In the genomic region with DNA sequence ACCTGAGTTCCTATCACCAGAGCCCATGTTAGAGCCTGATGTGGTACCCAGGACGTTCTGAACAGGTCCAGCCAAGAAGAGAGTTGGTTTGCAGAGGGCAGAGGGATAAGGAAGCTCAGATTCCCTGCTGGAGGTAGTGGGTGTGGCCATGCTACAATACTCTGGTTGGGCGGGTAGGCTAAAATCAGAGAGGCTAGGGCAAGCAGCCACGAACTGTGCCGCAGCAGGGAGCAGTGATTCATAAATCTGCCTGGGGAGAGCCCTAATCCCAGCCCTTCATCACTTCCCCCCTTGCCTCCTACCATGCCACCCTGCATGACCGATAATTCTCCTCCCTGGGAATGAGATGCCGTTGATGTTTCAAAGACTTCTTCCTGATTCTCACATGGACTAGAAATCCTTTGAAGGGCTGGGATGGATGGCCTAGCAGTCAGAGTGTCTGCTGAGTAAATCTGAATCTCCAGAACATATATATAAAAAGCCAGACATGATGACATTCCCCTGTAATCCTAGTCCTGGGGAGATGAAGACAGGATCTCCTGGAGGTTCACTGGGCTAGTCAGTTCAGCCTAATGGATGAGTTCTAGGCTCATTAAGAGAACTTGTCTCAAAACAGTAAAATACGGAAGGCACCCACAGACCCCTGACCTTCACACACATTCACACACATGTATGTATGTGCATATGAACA, we compare ENCODE assay signal across 15 mouse cellular contexts. TPM values are rescaled to one million over a fixed set of nuclear protein-coding genes. Genes with fewer than 3 reads are reported as not detected.
DNase-seq lines count a peak whose midpoint lies in the region; ATAC-seq and TF ChIP-seq lines count a peak whose summit lies in the region.
"Had no signal": no experiment of that assay in that cellular context is flagged by ENCODE, and none has a peak within 500 bp of the region (broad histone marks: within the 10 kb centered on the region; RNA-seq: fewer than 3 reads in every experiment).

No protein-coding gene starts in this region.

- H3K36me3 ChIP-seq in hindbrain, embryonic 16.5 days (ENCODE audit: control insufficient read depth, insufficient read depth, low read length) = no peaks in the 10 kb centered on the region
- H3K36me3 ChIP-seq: G1E had no signal

- H3K4me1 ChIP-seq in embryonic fibroblast, embryonic 13.5 days (ENCODE audit: control insufficient read depth, insufficient read depth, low read length) = peaks cover 24% of the 10 kb centered on the region
- H3K4me1 ChIP-seq in hindbrain, embryonic 16.5 days (ENCODE audit: control insufficient read depth, insufficient read depth, low read depth, low read length) = peaks cover 16% of the 10 kb centered on the region

- H3K27me3 ChIP-seq in hindbrain, embryonic 16.5 days (replicated peaks; ENCODE audit: control insufficient read depth, insufficient read depth, low read length) = no peaks in the 10 kb centered on the region

- intact Hi-C loops in heart, postnatal 25 days (cut with DNase I) = no loop called here

- no peak overlapping the region for H3K4me3 ChIP-seq in embryonic fibroblast, embryonic 13.5 days (ENCODE audit: insufficient read depth, low read length)
- H3K4me3 ChIP-seq in hindbrain, embryonic 16.5 days (ENCODE audit: low read length) = no peak overlapping the region
- H3K4me3 ChIP-seq: megakaryocyte, embryonic 14.5 days had no signal

- H3K4me2 ChIP-seq in hindbrain, embryonic 16.5 days (ENCODE audit: low read length) = no peak overlapping the region

- H3K9ac ChIP-seq in hindbrain, embryonic 16.5 days (ENCODE audit: low read depth, low read length) = no peak overlapping the region
- H3K9ac ChIP-seq: liver, embryonic 14.5 days had no signal

- no peaks in the 10 kb centered on the region for H3K9me3 ChIP-seq in hindbrain, embryonic 16.5 days (ENCODE audit: control insufficient read depth, low read length)
- H3K9me3 ChIP-seq: G1E; megakaryocyte, embryonic 14.5 days had no signal

- WGBS in hindbrain, embryonic 16.5 days = 42% methylated on average over 7 of the region's 7 CpGs

- peak; percentile 21 for DNase-seq in adrenal gland, postnatal 14 days
- no peak for DNase-seq in adrenal gland, adult (ENCODE audit: inconsistent age in 2 of 2, low spot score in 1 of 2)
- DNase-seq in heart, postnatal 25 days (ENCODE audit: low spot score) = peak; percentile 38
- no peak for DNase-seq in heart, adult 8-10 months (ENCODE audit: low spot score)
- DNase-seq in 3T3-L1 (ENCODE audit: low read depth, low spot score) = peak; percentile 83
- DNase-seq in spleen, adult 18-20 months = no peak
- DNase-seq: embryo, embryonic 11 days; kidney, postnatal 36 days had no signal

- ATAC-seq in hindbrain, embryonic 16.5 days = no peak
- ATAC-seq: forebrain, embryonic 14.5 days; hindbrain, postnatal 0 days had no signal

- TF ChIP-seq CTCF in embryonic fibroblast, embryonic 13.5 days (IDR thresholded peaks at IDR 0.05; ENCODE audit: borderline replicate concordance, insufficient read depth, low read length) = no peak

- H3K27ac ChIP-seq in embryonic fibroblast, embryonic 13.5 days (ENCODE audit: insufficient read depth, low read length) = peak overlapping the region; percentile 75
- H3K27ac ChIP-seq in hindbrain, embryonic 16.5 days (ENCODE audit: low read depth, low read length) = no peak overlapping the region
- H3K27ac ChIP-seq: hindbrain, postnatal 0 days; liver, embryonic 14.5 days had no signal

- 0 out of 2 replicates have a peak, but pooled peaks have one; percentile 13 for TF ChIP-seq POLR2A in embryonic fibroblast, embryonic 13.5 days (IDR thresholded peaks at IDR 0.05; ENCODE audit: low read depth, low read length)

RNA-seq across cellular contexts. Expression of a gene that starts 57.6 kb away (rescaled TPM):
- 9.4 and 10.0 TPM in 2 replicates for total RNA-seq in adrenal gland, postnatal 14 days (2021)
- total RNA-seq in heart, postnatal 25 days (2021) = 1 to 10 TPM; 4.0 to 5.1 TPM
- total RNA-seq in heart, adult 8-10 months (2022) = 1 to 10 TPM; 2.9 to 4.9 (median 3.5) TPM
- polyA plus RNA-seq in embryonic fibroblast, embryonic 13.5 days (2011; ENCODE audit: insufficient read length, low read depth, missing spikeins) = 4.9 and 6.0 TPM in 2 replicates
- polyA plus RNA-seq in hindbrain, embryonic 16.5 days (2015; fragmentation: Nextera tagmentation; extraction: Ambion mirVana) = 1.2 and 1.5 TPM in 2 replicates

Comparison
In these comparisons a context has a peak if more than half of its experiments do, and no peak if none do; other contexts are left out.
1. DNase-seq: peak in adrenal gland, postnatal 14 days (single experiment), heart, postnatal 25 days (single experiment) and 3T3-L1 (single experiment); none in adrenal gland, adult (0 of 2), heart, adult 8-10 months (single experiment) and spleen, adult 18-20 months (0 of 2).